Mouse (Mus musculus) heart, embryonic 11.5 days (tissue): ENCODE data around the gene Ap5s1. TPM values are rescaled to one million over a fixed set of nuclear protein-coding genes. Genes with fewer than 3 reads are reported as not detected.

ENCODE experiments used
- ATAC-seq: fragments of 200-750 bp; cut with Nextera tagmentation; replicated peaks from 2 replicates; pipeline ENCODE4 v1.8.0; 2017; ENCODE audit warnings: moderate library complexity; ENCODE audit not compliant: insufficient number of reproducible peaks, low FRiP score, low TSS enrichment
- H3K27ac ChIP-seq: fragments of 300-500 bp; sonication (generic); 2 replicates; pipeline ENCODE4 v1.5.1; 2014; ENCODE audit warnings: mild to moderate bottlenecking, low read depth, low read length
- H3K27me3 ChIP-seq: fragments of 300-500 bp; sonication (generic); 2 replicates; pipeline ENCODE4 v1.6.1; 2014; ENCODE audit warnings: mild to moderate bottlenecking, low read length, mixed read lengths; ENCODE audit not compliant: control insufficient read depth, insufficient read depth
- H3K36me3 ChIP-seq: fragments of 300-500 bp; sonication (generic); 2 replicates; pipeline ENCODE4 v1.6.1; 2014; ENCODE audit warnings: mild to moderate bottlenecking, low read length, moderate library complexity, mixed read lengths; ENCODE audit not compliant: control insufficient read depth, insufficient read depth
- H3K4me1 ChIP-seq: fragments of 300-500 bp; sonication (generic); 2 replicates; pipeline ENCODE4 v1.6.1; 2014; ENCODE audit warnings: low read length; ENCODE audit not compliant: control insufficient read depth, insufficient read depth
- H3K4me2 ChIP-seq: fragments of 300-500 bp; sonication (generic); 2 replicates; pipeline ENCODE4 v1.6.1; 2014; ENCODE audit warnings: mild to moderate bottlenecking, moderate library complexity
- H3K4me3 ChIP-seq: fragments of 300-500 bp; sonication (generic); 2 replicates; pipeline ENCODE4 v1.5.1; 2014; ENCODE audit warnings: low read depth, low read length
- H3K9ac ChIP-seq: fragments of 300-500 bp; sonication (generic); 2 replicates; pipeline ENCODE4 v1.6.1; 2014; ENCODE audit warnings: mild to moderate bottlenecking, low read depth, low read length, moderate library complexity
- H3K9me3 ChIP-seq: fragments of 300-500 bp; sonication (generic); replicated peaks from 2 replicates; pipeline ENCODE4 v1.6.1; 2016; ENCODE audit warnings: low read length; ENCODE audit not compliant: control insufficient read depth
- WGBS: fragments of 180-500 bp; shearing (Covaris S2); extraction: QIAGEN DNeasy Blood & Tissue Kit; methylation state at CpG from one replicate; pipeline ENCODE4 v1.1.7; 2014; ENCODE audit not compliant: insufficient replicate concordance; 5-methylcytosine and 5-hydroxymethylcytosine counted together
- polyA plus RNA-seq: library from polyadenylated mRNA; unstranded; fragments of >200 nt; fragmentation: Nextera tagmentation; extraction: Ambion mirVana; gene quantifications from 2 replicates; pipeline ENCODE4 v1.2.1, GENCODE M21; 2014

The Ap5s1 gene
- polyA plus RNA-seq, 1 experiment from 2014 or later: 31.2 TPM

DNA sequence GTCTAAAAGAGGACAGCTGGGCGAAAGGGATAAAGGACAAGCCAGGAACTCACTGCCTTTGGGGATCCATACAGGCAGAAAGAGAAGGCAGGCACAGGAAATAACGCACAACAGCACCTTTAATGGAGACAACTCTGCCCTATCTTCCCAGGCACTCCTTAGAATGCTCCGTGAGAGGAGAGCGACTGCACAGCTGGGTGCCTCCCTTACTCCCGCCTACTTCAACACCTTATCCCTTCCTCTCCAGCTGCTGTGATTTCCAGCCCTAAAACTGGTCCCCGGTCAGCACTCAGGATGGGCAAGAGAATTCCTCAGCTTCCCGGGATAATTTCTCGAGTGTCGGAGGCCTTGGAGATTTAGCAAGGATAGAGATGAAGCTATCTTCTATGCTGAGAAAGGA is 35.9 kb upstream of the Ap5s1 start:
- no peak for ATAC-seq
- 9% methylated on average over 9 of the region's 9 CpGs for WGBS
- H3K9ac ChIP-seq: no peak overlapping the region
- peak overlapping the region; percentile 30 for H3K4me3 ChIP-seq
- H3K4me1 ChIP-seq: peaks cover 2% of the 10 kb centered on the region
- H3K9me3 ChIP-seq: no peaks in the 10 kb centered on the region
- H3K4me2 ChIP-seq: peak overlapping the region; percentile 61
- no peaks in the 10 kb centered on the region for H3K36me3 ChIP-seq
- no peak overlapping the region for H3K27ac ChIP-seq
- H3K27me3 ChIP-seq: peaks cover 42% of the 10 kb centered on the region

DNA sequence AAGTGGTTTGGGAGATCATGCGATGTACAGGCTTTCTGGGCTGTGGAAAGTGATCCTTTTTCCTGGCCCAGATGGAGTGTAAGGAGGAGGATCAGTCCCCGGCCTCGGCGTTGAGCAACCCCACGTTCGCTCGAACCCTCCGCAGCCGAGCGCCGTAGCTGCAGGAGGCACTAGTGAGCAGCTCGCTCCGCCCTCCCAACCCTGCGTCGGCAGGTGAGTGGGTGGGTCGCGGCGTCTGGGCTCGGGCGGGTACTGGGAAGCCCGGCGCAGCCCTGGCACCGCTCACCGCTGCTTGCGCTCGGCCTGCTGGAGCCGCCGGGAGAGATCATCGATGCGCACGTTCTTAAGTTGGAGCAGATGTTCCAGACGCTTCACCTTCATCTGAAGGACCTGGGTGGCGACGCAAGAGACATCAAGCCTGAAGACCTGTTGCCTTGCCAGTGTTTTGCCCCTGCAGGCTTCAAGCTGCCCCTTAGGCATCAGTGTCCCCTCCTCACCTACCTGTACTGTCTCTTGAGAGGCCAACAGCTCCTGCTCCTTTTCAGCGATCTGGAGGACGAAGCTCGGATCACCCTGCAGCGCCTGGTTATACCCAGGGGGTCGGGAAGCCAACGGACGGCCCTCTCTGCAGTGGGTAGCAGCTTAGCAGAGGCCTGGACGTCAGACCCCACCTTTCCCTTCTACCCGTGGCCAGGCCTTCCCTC is 35.3 kb upstream of the Ap5s1 start:
- Histone ChIP-seq H3K9ac (peak overlapping the region; percentile 22; the same call in 1 of the 2 replicates), H3K36me3 (no peaks in the 10 kb centered on the region), H3K4me1 (peaks cover 2% of the 10 kb centered on the region), H3K9me3 (no peaks in the 10 kb centered on the region), H3K27ac (no peak overlapping the region), H3K27me3 (peaks cover 42% of the 10 kb centered on the region), H3K4me2 (peak overlapping the region; percentile 61), H3K4me3 (peak overlapping the region; percentile 30)
- WGBS: 2% methylated on average over 43 of the region's 43 CpGs
- ATAC-seq: no peak; the same call in 1 of the 2 replicates

DNA sequence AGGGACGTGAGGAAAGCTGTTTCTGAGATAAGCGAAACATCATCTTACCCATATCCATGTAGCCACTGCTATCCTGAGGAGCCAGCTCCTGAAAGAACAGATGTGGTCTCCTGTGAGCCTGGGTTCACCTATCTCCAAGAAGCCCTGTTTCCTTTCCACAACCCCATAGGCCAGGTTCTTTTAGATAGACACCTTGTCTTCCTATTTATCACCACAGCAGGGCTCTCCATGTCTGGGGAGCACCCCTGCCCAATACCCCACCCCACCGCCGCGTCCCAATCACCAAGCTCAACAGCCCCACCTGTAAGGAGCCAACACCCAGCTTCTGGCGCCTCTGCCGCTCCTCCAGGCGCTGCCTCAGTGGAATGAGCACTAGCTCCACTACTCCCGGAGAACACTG is 34.6 kb upstream of the Ap5s1 start:
- ATAC-seq: no peak
- 31% methylated on average over 9 of the region's 9 CpGs for WGBS
- peaks cover 7% of the 10 kb centered on the region for H3K4me1 ChIP-seq
- no peak overlapping the region for H3K9ac ChIP-seq
- no peak overlapping the region for H3K4me3 ChIP-seq
- no peak overlapping the region for H3K4me2 ChIP-seq
- peaks cover 42% of the 10 kb centered on the region for H3K27me3 ChIP-seq
- H3K9me3 ChIP-seq: no peaks in the 10 kb centered on the region
- H3K36me3 ChIP-seq: no peaks in the 10 kb centered on the region
- no peak overlapping the region for H3K27ac ChIP-seq

DNA sequence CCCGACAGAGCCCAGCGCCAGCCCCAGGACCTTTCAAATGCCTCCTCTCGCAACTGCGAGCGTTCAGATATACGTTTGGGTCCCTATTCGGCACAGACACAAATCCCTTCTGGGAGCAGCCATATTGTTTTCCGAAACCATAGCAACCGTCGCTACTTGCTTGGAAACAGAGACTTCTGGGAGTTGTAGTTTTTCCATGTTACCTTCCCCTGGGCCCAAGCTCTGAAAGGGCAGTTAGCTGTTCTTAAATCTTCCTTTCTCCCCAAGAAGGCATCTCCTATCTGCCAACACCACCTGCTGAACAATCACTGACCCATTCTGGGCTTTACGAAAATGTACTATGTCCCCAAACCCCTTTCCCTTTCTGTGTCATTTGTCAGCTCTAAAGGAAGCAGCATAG is 32.2 kb upstream of the Ap5s1 start:
- Histone ChIP-seq H3K9me3 (no peaks in the 10 kb centered on the region), H3K27me3 (peaks cover 42% of the 10 kb centered on the region), H3K4me3 (peak overlapping the region; percentile 39), H3K36me3 (peaks cover 2% of the 10 kb centered on the region; the same call in 1 of the 2 replicates), H3K9ac (no peak overlapping the region), H3K27ac (no peak overlapping the region), H3K4me1 (peaks cover 24% of the 10 kb centered on the region), H3K4me2 (peak overlapping the region; percentile 81)
- ATAC-seq: no peak
- WGBS: 4% methylated on average over 11 of the region's 11 CpGs

DNA sequence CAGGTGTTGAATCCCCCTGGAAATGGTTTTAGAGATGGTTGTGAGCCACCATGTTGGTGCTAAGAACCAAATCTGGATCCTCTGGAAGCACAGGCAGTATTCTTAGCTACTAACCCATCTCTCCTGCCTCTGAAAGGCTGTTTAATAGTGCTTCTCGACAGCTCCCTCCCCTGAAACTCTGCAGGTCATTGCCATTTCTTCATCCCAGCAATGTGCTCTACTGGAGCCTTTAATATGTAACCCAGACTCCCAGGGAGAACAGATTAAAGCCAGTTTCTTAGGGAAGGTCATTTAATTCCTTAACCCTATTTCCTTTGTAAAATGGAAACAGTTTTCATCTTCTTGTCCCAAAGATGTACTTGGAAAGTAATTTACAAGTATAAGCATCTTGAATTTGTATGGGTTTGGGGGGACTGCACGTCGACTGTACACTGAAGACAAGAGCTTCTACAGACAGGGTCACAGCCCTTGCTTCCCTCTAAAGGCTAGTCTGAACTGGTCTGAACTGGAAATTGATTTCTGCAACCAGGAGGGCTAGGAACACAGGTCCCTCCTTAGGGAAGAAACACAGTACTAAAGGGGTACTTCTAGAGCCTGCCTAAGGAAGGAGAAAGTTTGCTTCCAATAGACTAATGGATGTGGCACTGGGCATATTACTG is 31.5 kb upstream of the Ap5s1 start:
- Histone ChIP-seq H3K36me3 (peaks cover 2% of the 10 kb centered on the region; the same call in 1 of the 2 replicates), H3K4me3 (no peak overlapping the region), H3K9me3 (no peaks in the 10 kb centered on the region), H3K4me1 (peaks cover 24% of the 10 kb centered on the region), H3K27me3 (peaks cover 36% of the 10 kb centered on the region), H3K9ac (no peak overlapping the region), H3K27ac (no peak overlapping the region), H3K4me2 (no peak overlapping the region)
- WGBS: 71% methylated on average over 3 of the region's 3 CpGs
- ATAC-seq: no peak

DNA sequence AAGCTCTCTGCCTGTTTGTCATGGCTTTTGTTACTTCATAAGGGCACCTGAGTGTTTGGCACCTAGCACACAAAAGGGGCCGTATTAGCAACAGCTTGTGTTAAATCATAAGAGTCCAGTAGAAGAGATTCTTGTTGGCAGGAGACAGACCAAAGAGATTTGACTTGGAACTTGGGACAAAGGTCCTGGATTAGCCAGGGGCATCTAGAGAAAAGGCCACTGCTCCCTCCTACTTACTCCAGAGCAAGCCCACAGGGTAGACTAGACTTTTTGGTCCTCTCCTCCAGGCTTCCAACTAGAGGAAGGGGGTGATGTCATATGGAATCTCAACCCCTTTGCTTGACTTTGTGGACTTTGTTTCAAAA is 31.0 kb upstream of the Ap5s1 start:
- H3K4me1 ChIP-seq: peaks cover 24% of the 10 kb centered on the region
- 87% methylated on average over 1 of the region's 1 CpGs for WGBS
- no peak overlapping the region for H3K9ac ChIP-seq
- peaks cover 2% of the 10 kb centered on the region; the same call in 1 of the 2 replicates for H3K36me3 ChIP-seq
- no peaks in the 10 kb centered on the region for H3K9me3 ChIP-seq
- no peak overlapping the region for H3K4me3 ChIP-seq
- no peak overlapping the region for H3K27ac ChIP-seq
- peaks cover 31% of the 10 kb centered on the region for H3K27me3 ChIP-seq
- no peak overlapping the region for H3K4me2 ChIP-seq
- ATAC-seq: no peak

DNA sequence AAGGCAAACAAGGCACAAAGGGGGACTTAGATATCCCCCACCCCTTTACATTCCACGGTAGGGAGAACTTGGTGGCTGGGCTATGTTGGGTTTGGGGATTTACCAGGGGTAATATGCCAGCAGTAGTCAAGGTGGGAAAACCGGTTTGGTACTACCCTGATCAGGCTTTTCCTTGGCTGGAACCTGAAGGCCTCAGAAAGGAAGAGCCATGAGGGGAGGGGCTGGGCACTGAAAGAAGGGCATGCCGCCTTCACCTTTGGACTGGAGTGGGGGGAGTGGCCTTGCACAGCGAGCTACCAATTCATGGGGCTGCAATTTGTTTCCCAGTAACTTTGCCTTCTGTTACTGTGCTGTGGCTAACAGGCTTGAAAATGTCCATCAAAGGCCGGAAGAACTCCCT is 30.4 kb upstream of the Ap5s1 start:
- no peak overlapping the region for H3K27ac ChIP-seq
- H3K4me2 ChIP-seq: no peak overlapping the region; the same call in 1 of the 2 replicates
- H3K4me1 ChIP-seq: peaks cover 24% of the 10 kb centered on the region
- WGBS: 70% methylated on average over 5 of the region's 5 CpGs
- peaks cover 25% of the 10 kb centered on the region for H3K27me3 ChIP-seq
- no peak for ATAC-seq
- H3K9ac ChIP-seq: no peak overlapping the region
- H3K9me3 ChIP-seq: no peaks in the 10 kb centered on the region
- peaks cover 2% of the 10 kb centered on the region; the same call in 1 of the 2 replicates for H3K36me3 ChIP-seq
- no peak overlapping the region for H3K4me3 ChIP-seq

DNA sequence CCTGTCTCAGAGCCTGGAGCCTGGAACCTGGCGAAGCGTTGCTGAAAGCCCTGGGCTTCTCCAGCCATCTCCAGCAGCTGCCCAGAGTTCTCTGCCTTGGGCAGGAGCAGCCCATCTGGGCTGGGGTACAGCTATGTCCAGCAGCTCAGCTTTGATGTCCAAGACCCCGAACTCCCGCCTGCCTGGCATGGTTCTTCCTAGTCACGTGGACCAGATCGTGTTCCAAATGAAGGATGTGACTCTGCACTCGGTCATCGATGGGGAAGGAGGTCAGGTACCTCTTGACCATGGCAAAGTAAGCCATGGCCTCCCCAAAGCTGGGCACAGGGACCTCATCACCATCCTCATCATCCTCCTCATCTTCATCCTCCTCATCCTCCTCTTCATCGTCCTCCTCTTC is 28.9 kb upstream of the Ap5s1 start:
- Histone ChIP-seq H3K4me3 (0 out of 2 replicates have a peak overlapping the region, but pooled peaks have one; percentile 76), H3K4me1 (peaks cover 24% of the 10 kb centered on the region), H3K9me3 (no peaks in the 10 kb centered on the region), H3K9ac (peak overlapping the region; percentile 43; the same call in 1 of the 2 replicates), H3K36me3 (peaks cover 2% of the 10 kb centered on the region; the same call in 1 of the 2 replicates), H3K27ac (no peak overlapping the region), H3K4me2 (peak overlapping the region; percentile 98), H3K27me3 (peaks cover 11% of the 10 kb centered on the region)
- no peak for ATAC-seq
- WGBS: 91% methylated on average over 9 of the region's 9 CpGs
